Mouse (Mus musculus) erythroid progenitor cell, adult 5-6 weeks (primary cell): ENCODE results near the gene Sppl2b. TPM values are rescaled to one million over a fixed set of nuclear protein-coding genes. Genes with fewer than 3 reads are reported as not detected.

Experiments
- ATAC-seq: replicated peaks from 2 replicates; pipeline ENCODE4 v1.8.0; 2016; ENCODE audit warnings: moderate number of reproducible peaks, mild to moderate bottlenecking, moderate TSS enrichment, inconsistent platforms; ENCODE audit not compliant: poor library complexity, low FRiP score, severe bottlenecking
- total RNA-seq, 2 experiments: library from RNA; stranded (forward) in 1 of 2; stranded (reverse) in 1 of 2; fragments of 150-400 nt in 1 of 2; fragments of 186-747, 209-891 nt in 1 of 2; gene quantifications; 2 replicates each; pipeline versions ENCODE4 v1.2.3 to v1.2.4; 2015 to 2017; ENCODE audit warnings: low replicate concordance in 2 of 2

Sppl2b gene
- total RNA-seq, 2 experiments from 2014 or later: 270 to 322 TPM

DNA sequence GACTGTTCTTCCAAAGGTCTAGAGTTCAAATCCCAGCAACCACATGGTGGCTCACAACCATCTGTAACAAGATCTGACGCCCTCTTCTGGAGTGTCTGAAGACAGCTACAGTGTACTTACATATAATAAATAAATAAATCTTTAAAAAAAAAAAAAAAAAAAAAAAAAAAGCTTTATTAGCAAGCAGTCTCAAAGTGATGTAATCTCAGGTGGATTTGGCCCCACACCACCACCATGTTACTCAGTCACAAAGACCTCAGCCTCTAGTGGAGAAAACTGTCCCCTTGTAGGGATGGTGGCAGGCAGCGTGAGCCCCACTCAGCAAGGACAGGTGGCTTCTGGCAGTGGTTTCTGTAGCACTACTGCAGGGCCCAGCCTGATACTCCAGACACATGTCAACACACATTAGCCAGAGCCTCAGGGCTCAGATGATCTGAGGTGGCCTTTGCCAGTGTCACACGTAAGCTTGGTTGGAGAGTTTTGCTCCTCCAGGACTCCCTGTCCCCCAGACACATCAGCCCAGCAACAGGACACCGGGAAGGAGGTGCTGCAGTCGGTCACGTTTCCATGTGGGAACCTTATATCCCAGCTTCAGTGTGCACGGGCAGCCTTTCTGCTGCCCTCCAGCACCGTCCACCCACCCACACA is 58.4 kb downstream of the Sppl2b start:
- no peak for ATAC-seq

DNA sequence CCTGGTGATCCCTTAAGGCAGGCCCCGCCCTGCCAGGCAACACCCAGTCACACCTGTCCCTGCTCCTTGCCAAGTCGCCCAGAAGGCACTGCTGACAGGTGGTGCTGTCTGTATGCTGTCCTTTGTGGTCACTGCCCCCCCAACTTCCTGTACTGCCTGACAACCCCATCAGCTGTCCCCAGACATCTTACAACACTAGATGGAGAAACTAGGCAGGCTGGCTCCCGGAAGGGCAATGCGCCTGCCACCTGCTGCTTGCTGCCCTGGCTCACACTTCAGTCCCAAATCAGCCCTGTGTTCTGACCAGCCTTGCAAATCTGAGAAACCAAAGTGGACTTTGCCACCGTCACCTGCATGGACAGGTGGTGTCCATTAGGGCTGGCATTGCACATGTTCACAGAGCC is 59.2 kb downstream of the Sppl2b start:
- no peak for ATAC-seq

- no peak for ATAC-seq
Measured at GRCm38 (mm10) chr10:80915260-80915659, 60.2 kb downstream of the Sppl2b start.

- ATAC-seq: no peak
Measured at GRCm38 (mm10) chr10:80915736-80916135, 60.7 kb downstream of the Sppl2b start.

GRCm38 (mm10) chr10:80917336-80917778 is 62.3 kb downstream of the Sppl2b start:
- ATAC-seq: no peak

- peak; percentile 50; the same call in 1 of the 2 replicates for ATAC-seq
Measured at GRCm38 (mm10) chr10:80917779-80918434, 62.8 kb downstream of the Sppl2b start, which contains the start of gene Lmnb2. Lmnb2 (minus strand) TSS chr10:80918245.

Other genes starting within 250 kb of the Sppl2b start
- 0.72 and 1.7 TPM in 2 replicates for gene Gm49322, start 249.3 kb upstream of the Sppl2b start, total RNA-seq (2015; ENCODE audit: low replicate concordance)
- 0.64 and 5.4 TPM in 2 replicates for gene Gm49322, start 249.3 kb upstream of the Sppl2b start, total RNA-seq (2017; ENCODE audit: low replicate concordance)
- 31.4 and 58.0 TPM in 2 replicates for gene Csnk1g2, start 232.4 kb upstream of the Sppl2b start, total RNA-seq (2015; ENCODE audit: low replicate concordance)
- gene Csnk1g2, start 232.4 kb upstream of the Sppl2b start, total RNA-seq (2017; ENCODE audit: low replicate concordance): 50.1 and 62.4 TPM in 2 replicates
- 2.9 and 3.8 TPM in 2 replicates for gene Btbd2, start 198.2 kb upstream of the Sppl2b start, total RNA-seq (2015; ENCODE audit: low replicate concordance)
- 9.2 and 25.3 TPM in 2 replicates for gene Btbd2, start 198.2 kb upstream of the Sppl2b start, total RNA-seq (2017; ENCODE audit: low replicate concordance)
- 78.2 and 83.0 TPM in 2 replicates for gene Mknk2, start 177.2 kb upstream of the Sppl2b start, total RNA-seq (2015; ENCODE audit: low replicate concordance)
- 49.4 and 67.6 TPM in 2 replicates for gene Mknk2, start 177.2 kb upstream of the Sppl2b start, total RNA-seq (2017; ENCODE audit: low replicate concordance)
- gene Mob3a, start 153.3 kb upstream of the Sppl2b start, total RNA-seq (2015; ENCODE audit: low replicate concordance): 19.5 and 32.3 TPM in 2 replicates
- gene Mob3a, start 153.3 kb upstream of the Sppl2b start, total RNA-seq (2017; ENCODE audit: low replicate concordance): 9.0 and 25.7 TPM in 2 replicates
- gene Izumo4, start 153.1 kb upstream of the Sppl2b start, total RNA-seq (2015; ENCODE audit: low replicate concordance): 21.4 and 36.4 TPM in 2 replicates
- gene Izumo4, start 153.1 kb upstream of the Sppl2b start, total RNA-seq (2017; ENCODE audit: low replicate concordance): 3.3 and 3.8 TPM in 2 replicates
- 42.8 and 69.6 TPM in 2 replicates for gene Ap3d1, start 113.0 kb upstream of the Sppl2b start, total RNA-seq (2015; ENCODE audit: low replicate concordance)
- 66.0 and 111 TPM in 2 replicates for gene Ap3d1, start 113.0 kb upstream of the Sppl2b start, total RNA-seq (2017; ENCODE audit: low replicate concordance)
- 69.6 and 105 TPM in 2 replicates for gene Dot1l, start 100.1 kb upstream of the Sppl2b start, total RNA-seq (2015; ENCODE audit: low replicate concordance)
- 51.7 and 61.7 TPM in 2 replicates for gene Dot1l, start 100.1 kb upstream of the Sppl2b start, total RNA-seq (2017; ENCODE audit: low replicate concordance)
- 34.2 and 48.6 TPM in 2 replicates for gene Sf3a2, start 57.1 kb upstream of the Sppl2b start, total RNA-seq (2015; ENCODE audit: low replicate concordance)
- 16.8 and 18.1 TPM in 2 replicates for gene Sf3a2, start 57.1 kb upstream of the Sppl2b start, total RNA-seq (2017; ENCODE audit: low replicate concordance)
- gene Plekhj1, start 56.6 kb upstream of the Sppl2b start, total RNA-seq (2015; ENCODE audit: low replicate concordance): 71.0 and 81.7 TPM in 2 replicates
- 18.9 and 38.1 TPM in 2 replicates for gene Plekhj1, start 56.6 kb upstream of the Sppl2b start, total RNA-seq (2017; ENCODE audit: low replicate concordance)
- not detected in 2 replicates for gene Amh, start 50.0 kb upstream of the Sppl2b start, total RNA-seq (2015; ENCODE audit: low replicate concordance)
- not detected in 2 replicates for gene Amh, start 50.0 kb upstream of the Sppl2b start, total RNA-seq (2017; ENCODE audit: low replicate concordance)
- not detected in 2 replicates for gene Jsrp1, start 41.8 kb upstream of the Sppl2b start, total RNA-seq (2015; ENCODE audit: low replicate concordance)
- gene Jsrp1, start 41.8 kb upstream of the Sppl2b start, total RNA-seq (2017; ENCODE audit: low replicate concordance): not detected in 2 replicates
- gene Oaz1, start 28.6 kb upstream of the Sppl2b start, total RNA-seq (2015; ENCODE audit: low replicate concordance): 1,470 and 1,566 TPM in 2 replicates
- gene Oaz1, start 28.6 kb upstream of the Sppl2b start, total RNA-seq (2017; ENCODE audit: low replicate concordance): 158 and 259 TPM in 2 replicates
- not detected in 2 replicates for gene Lingo3, start 11.2 kb upstream of the Sppl2b start, total RNA-seq (2015; ENCODE audit: low replicate concordance)
- not detected in 2 replicates for gene Lingo3, start 11.2 kb upstream of the Sppl2b start, total RNA-seq (2017; ENCODE audit: low replicate concordance)
- 24.7 and 54.4 TPM in 2 replicates for gene Lsm7, start 66 bp upstream of the Sppl2b start, total RNA-seq (2015; ENCODE audit: low replicate concordance)
- 75.3 and 78.9 TPM in 2 replicates for gene Lsm7, start 66 bp upstream of the Sppl2b start, total RNA-seq (2017; ENCODE audit: low replicate concordance)
- gene Tmprss9, start 16.6 kb downstream of the Sppl2b start, total RNA-seq (2015; ENCODE audit: low replicate concordance): 0.72 TPM in 1 of 2 replicates, not detected in the other
- gene Tmprss9, start 16.6 kb downstream of the Sppl2b start, total RNA-seq (2017; ENCODE audit: low replicate concordance): 0.30 TPM in 1 of 2 replicates, not detected in the other
- gene Timm13, start 45.7 kb downstream of the Sppl2b start, total RNA-seq (2015; ENCODE audit: low replicate concordance): 17.6 and 32.1 TPM in 2 replicates
- gene Timm13, start 45.7 kb downstream of the Sppl2b start, total RNA-seq (2017; ENCODE audit: low replicate concordance): 3.7 and 7.6 TPM in 2 replicates
- 0.36 and 1.3 TPM in 2 replicates for gene Lmnb2, start 63.0 kb downstream of the Sppl2b start, total RNA-seq (2015; ENCODE audit: low replicate concordance)
- 7.3 and 9.0 TPM in 2 replicates for gene Lmnb2, start 63.0 kb downstream of the Sppl2b start, total RNA-seq (2017; ENCODE audit: low replicate concordance)
- 1.3 and 1.8 TPM in 2 replicates for gene Gadd45b, start 74.8 kb downstream of the Sppl2b start, total RNA-seq (2015; ENCODE audit: low replicate concordance)
- gene Gadd45b, start 74.8 kb downstream of the Sppl2b start, total RNA-seq (2017; ENCODE audit: low replicate concordance): 3.6 and 9.2 TPM in 2 replicates
- gene Gng7, start 159.7 kb downstream of the Sppl2b start, total RNA-seq (2015; ENCODE audit: low replicate concordance): not detected in 2 replicates
- gene Gng7, start 159.7 kb downstream of the Sppl2b start, total RNA-seq (2017; ENCODE audit: low replicate concordance): 0.38 and 0.90 TPM in 2 replicates
- not detected in 2 replicates for gene Diras1, start 170.4 kb downstream of the Sppl2b start, total RNA-seq (2015; ENCODE audit: low replicate concordance)
- not detected in 2 replicates for gene Diras1, start 170.4 kb downstream of the Sppl2b start, total RNA-seq (2017; ENCODE audit: low replicate concordance)
- gene Slc39a3, start 182.2 kb downstream of the Sppl2b start, total RNA-seq (2015; ENCODE audit: low replicate concordance): 4.3 and 7.1 TPM in 2 replicates
- gene Slc39a3, start 182.2 kb downstream of the Sppl2b start, total RNA-seq (2017; ENCODE audit: low replicate concordance): 1.2 and 4.2 TPM in 2 replicates
- gene Sgta, start 204.9 kb downstream of the Sppl2b start, total RNA-seq (2015; ENCODE audit: low replicate concordance): 13.0 and 22.2 TPM in 2 replicates
- gene Sgta, start 204.9 kb downstream of the Sppl2b start, total RNA-seq (2017; ENCODE audit: low replicate concordance): 13.8 and 16.6 TPM in 2 replicates
- gene Thop1, start 214.8 kb downstream of the Sppl2b start, total RNA-seq (2015; ENCODE audit: low replicate concordance): 2.9 and 4.3 TPM in 2 replicates
- gene Thop1, start 214.8 kb downstream of the Sppl2b start, total RNA-seq (2017; ENCODE audit: low replicate concordance): 3.2 and 22.8 TPM in 2 replicates
- not detected in 2 replicates for gene Creb3l3, start 243.6 kb downstream of the Sppl2b start, total RNA-seq (2015; ENCODE audit: low replicate concordance)
- not detected in 2 replicates for gene Creb3l3, start 243.6 kb downstream of the Sppl2b start, total RNA-seq (2017; ENCODE audit: low replicate concordance)